Mouse (Mus musculus) ovary, adult 2 months (tissue): ENCODE results near the gene Pde4b. TPM values are rescaled to one million over a fixed set of nuclear protein-coding genes. Genes with fewer than 3 reads are reported as not detected.

Experiments
- polyA plus RNA-seq: library from polyadenylated mRNA; depleted of rRNA; stranded (reverse); fragments of >200 nt; gene quantifications from 2 replicates; pipeline ENCODE4 v1.2.3, GENCODE M21; 2012; rRNA removed

Pde4b gene
- polyA plus RNA-seq: 3.3 and 3.5 TPM in 2 replicates

DNA sequence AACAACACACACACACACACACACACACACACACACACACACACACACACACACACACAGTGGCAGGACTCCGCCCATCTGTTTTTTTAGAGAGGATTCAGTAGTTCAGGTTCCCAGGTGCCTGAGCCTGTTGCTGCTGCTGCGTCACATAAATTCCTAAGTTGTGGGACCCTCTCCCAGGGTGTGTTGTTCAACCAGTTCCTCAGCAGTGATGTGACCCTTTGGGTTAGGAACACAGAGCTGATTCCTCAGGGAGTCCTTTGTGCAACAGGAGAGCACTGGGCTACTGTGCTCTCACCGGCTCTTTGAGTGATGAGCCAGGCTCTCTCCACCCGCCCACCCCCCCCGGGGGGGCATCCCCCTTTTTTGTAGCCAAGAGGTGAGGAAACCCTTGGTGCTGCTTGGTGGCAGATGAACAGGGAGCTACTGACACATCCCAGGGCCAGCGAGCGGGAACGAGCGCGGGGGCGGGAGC lies at the start of gene Pde4b:
Gene Pde4b (plus strand): TSS at position 453 of the 475 bp plus-strand sequence.

Other genes with a start within 250 kb of the Pde4b start
- not detected in 2 replicates for gene B020004J07Rik, start 243.5 kb upstream of the Pde4b start, polyA plus RNA-seq
- gene C130073F10Rik, start 193.8 kb upstream of the Pde4b start, polyA plus RNA-seq: not detected in 2 replicates
- not detected in 2 replicates for gene Gm12800, start 178.4 kb upstream of the Pde4b start, polyA plus RNA-seq
- gene Gm12794, start 147.1 kb upstream of the Pde4b start, polyA plus RNA-seq: not detected in 2 replicates
- not detected in 2 replicates for gene Gm12790, start 106.5 kb upstream of the Pde4b start, polyA plus RNA-seq
- gene Gm12789, start 100.9 kb upstream of the Pde4b start, polyA plus RNA-seq: not detected in 2 replicates